Mouse (Mus musculus): ENCODE measurements around the gene Xpo6. TPM values are rescaled to one million over a fixed set of nuclear protein-coding genes. Genes with fewer than 3 reads are reported as not detected.

The Xpo6 gene
- total RNA-seq (2014; rRNA removed) (15.0 and 25.9 TPM in 2 replicates), polyA plus RNA-seq (2012; rRNA removed) (65.5 and 79.2 TPM in 2 replicates)

GRCm38 (mm10) chr7:126200178-126200996 is at the start of gene Xpo6:
TSS of gene Xpo6 (minus strand) at chr7:126200501.
- H3K27me3 ChIP-seq (ENCODE audit: control insufficient read depth, insufficient read depth, low read length), result no peaks in the 10 kb centered on the region
- peak within 1 kb of the TSS; percentile 75 for H3K27ac ChIP-seq (replicated peaks; ENCODE audit: insufficient read depth, low read depth, low read length)
- no peak for TF ChIP-seq CTCF (IDR thresholded peaks at IDR 0.05; ENCODE audit: low read depth, low read length)
- peak; percentile 68; the same call in 1 of the 2 replicates for TF ChIP-seq POLR2A (IDR thresholded peaks at IDR 0.05; ENCODE audit: extremely low read depth, insufficient read depth, low read length)
- H3K4me3 ChIP-seq (ENCODE audit: insufficient read depth, low read depth, low read length), result peak within 1 kb of the TSS; percentile 90
- no peaks in the 10 kb centered on the region for H3K36me3 ChIP-seq (ENCODE audit: control insufficient read depth, insufficient read depth, low read length)
- WGBS, result under 1% methylated on average over 57 of the region's 57 CpGs
- H3K9ac ChIP-seq (ENCODE audit: low read depth, low read length), result peak within 1 kb of the TSS; percentile 97
- H3K79me2 ChIP-seq (ENCODE audit: control insufficient read depth, insufficient read depth, low read length), result peaks cover 18% of the 10 kb centered on the region
- H3K4me1 ChIP-seq (ENCODE audit: control insufficient read depth, insufficient read depth, low read length), result peaks cover 5% of the 10 kb centered on the region
- peak; percentile 76 for DNase-seq (ENCODE audit: extremely low read depth, low read depth, low spot score)

DNA sequence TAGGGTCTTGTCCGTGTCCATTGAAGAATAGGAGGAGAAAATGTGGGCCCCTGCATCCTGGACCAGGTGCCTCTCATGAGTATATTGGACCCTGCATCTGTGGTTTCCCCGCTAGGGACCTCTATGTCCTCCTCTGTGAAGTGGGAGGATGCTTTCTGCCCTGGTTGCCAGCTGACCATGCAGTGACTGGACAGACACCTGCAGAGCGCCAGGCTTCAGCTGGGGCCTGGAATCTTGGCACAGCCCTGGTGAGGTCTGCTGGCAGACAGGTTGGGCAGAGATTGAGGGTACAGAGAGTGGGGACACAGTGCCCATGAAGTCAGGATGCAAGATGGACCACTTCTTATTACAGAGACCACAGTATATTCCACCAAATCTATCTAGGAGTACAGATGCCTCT is 49.7 kb upstream of the Xpo6 start:
- WGBS, result 92% methylated on average over 3 of the region's 3 CpGs
- H3K9ac ChIP-seq (ENCODE audit: low read depth, low read length), result no peak overlapping the region

DNA sequence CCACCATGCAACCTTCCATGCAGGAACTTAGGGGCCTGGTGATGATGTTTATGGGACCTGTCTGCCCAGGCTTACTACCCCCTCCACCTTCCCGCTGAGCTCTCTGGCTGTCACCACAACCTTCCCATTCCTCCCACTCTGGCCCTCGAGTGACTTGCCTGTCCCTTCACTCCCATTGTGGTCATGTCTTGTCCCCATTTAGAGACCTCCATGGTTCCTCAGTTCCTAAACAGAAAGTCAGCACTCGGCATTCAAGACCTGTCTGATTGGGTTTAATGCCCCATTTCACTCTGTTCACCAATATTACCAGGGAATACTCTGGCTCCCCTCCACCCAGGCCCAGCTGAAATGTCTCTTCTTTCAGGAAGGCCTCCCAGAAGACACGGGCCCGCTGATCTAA is 48.8 kb upstream of the Xpo6 start:
- no peaks in the 10 kb centered on the region for H3K4me1 ChIP-seq (ENCODE audit: control insufficient read depth, insufficient read depth, low read length)
- peaks cover 4% of the 10 kb centered on the region for H3K27me3 ChIP-seq (ENCODE audit: control insufficient read depth, insufficient read depth, low read length)
- no peaks in the 10 kb centered on the region for H3K36me3 ChIP-seq (ENCODE audit: control insufficient read depth, insufficient read depth, low read length)
- H3K4me3 ChIP-seq (ENCODE audit: insufficient read depth, low read depth, low read length), result no peak overlapping the region
- no peak for DNase-seq (ENCODE audit: extremely low read depth, low read depth, low spot score)
- no peak overlapping the region for H3K9ac ChIP-seq (ENCODE audit: low read depth, low read length)
- WGBS, result 84% methylated on average over 5 of the region's 5 CpGs
- TF ChIP-seq POLR2A (IDR thresholded peaks at IDR 0.05; ENCODE audit: extremely low read depth, insufficient read depth, low read length), result no peak
- no peak for TF ChIP-seq CTCF (IDR thresholded peaks at IDR 0.05; ENCODE audit: low read depth, low read length)
- H3K79me2 ChIP-seq (ENCODE audit: control insufficient read depth, insufficient read depth, low read length), result no peaks in the 10 kb centered on the region
- no peak overlapping the region for H3K27ac ChIP-seq (replicated peaks; ENCODE audit: insufficient read depth, low read depth, low read length)

More for the DNA sequence above, 49.7 kb upstream of the Xpo6 start:
- no peak overlapping the region for H3K4me3 ChIP-seq (ENCODE audit: insufficient read depth, low read depth, low read length)
- peaks cover 4% of the 10 kb centered on the region for H3K27me3 ChIP-seq (ENCODE audit: control insufficient read depth, insufficient read depth, low read length)
- H3K4me1 ChIP-seq (ENCODE audit: control insufficient read depth, insufficient read depth, low read length), result no peaks in the 10 kb centered on the region
- no peak for DNase-seq (ENCODE audit: extremely low read depth, low read depth, low spot score)
- TF ChIP-seq POLR2A (IDR thresholded peaks at IDR 0.05; ENCODE audit: extremely low read depth, insufficient read depth, low read length) (no peak), CTCF (IDR thresholded peaks at IDR 0.05; ENCODE audit: low read depth, low read length) (no peak)
- no peaks in the 10 kb centered on the region for H3K79me2 ChIP-seq (ENCODE audit: control insufficient read depth, insufficient read depth, low read length)
- H3K36me3 ChIP-seq (ENCODE audit: control insufficient read depth, insufficient read depth, low read length), result no peaks in the 10 kb centered on the region
- H3K27ac ChIP-seq (replicated peaks; ENCODE audit: insufficient read depth, low read depth, low read length), result no peak overlapping the region

- 59% methylated on average over 17 of the region's 17 CpGs for WGBS
- H3K9ac ChIP-seq (ENCODE audit: low read depth, low read length), result no peak overlapping the region
These were observed 48.4 kb upstream of the Xpo6 start for GRCm38 (mm10) chr7:126248641-126249141.

DNA sequence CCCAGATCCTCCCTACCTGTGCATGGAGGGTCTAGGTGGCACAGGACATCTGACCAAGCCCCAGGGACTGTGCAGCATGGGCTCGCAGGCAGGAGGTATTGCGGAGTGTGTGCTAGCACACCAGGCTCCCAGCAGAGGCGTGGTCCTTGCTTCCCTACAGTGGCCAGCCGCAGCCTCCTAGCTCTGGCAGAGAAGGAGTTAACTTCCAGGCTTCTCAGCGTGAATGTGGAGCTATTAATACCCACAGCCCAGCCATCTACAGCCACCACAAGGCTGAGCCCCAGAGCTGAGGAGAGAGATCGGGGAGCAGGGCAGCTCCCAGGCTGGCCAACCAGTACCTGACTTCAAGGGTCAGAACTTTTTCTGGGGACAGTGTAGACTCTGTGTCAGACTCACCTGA is 47.8 kb upstream of the Xpo6 start:
- H3K4me3 ChIP-seq (ENCODE audit: insufficient read depth, low read depth, low read length), result no peak overlapping the region
- H3K4me1 ChIP-seq (ENCODE audit: control insufficient read depth, insufficient read depth, low read length), result no peaks in the 10 kb centered on the region
- 37% methylated on average over 6 of the region's 6 CpGs for WGBS
- no peak overlapping the region for H3K9ac ChIP-seq (ENCODE audit: low read depth, low read length)
- no peaks in the 10 kb centered on the region for H3K36me3 ChIP-seq (ENCODE audit: control insufficient read depth, insufficient read depth, low read length)
- H3K27me3 ChIP-seq (ENCODE audit: control insufficient read depth, insufficient read depth, low read length), result peaks cover 4% of the 10 kb centered on the region
- no peaks in the 10 kb centered on the region for H3K79me2 ChIP-seq (ENCODE audit: control insufficient read depth, insufficient read depth, low read length)
- TF ChIP-seq POLR2A (IDR thresholded peaks at IDR 0.05; ENCODE audit: extremely low read depth, insufficient read depth, low read length), result no peak
- no peak for TF ChIP-seq CTCF (IDR thresholded peaks at IDR 0.05; ENCODE audit: low read depth, low read length)
- no peak overlapping the region for H3K27ac ChIP-seq (replicated peaks; ENCODE audit: insufficient read depth, low read depth, low read length)
- no peak for DNase-seq (ENCODE audit: extremely low read depth, low read depth, low spot score)

More at GRCm38 (mm10) chr7:126248641-126249141, 48.4 kb upstream of the Xpo6 start:
- no peak for DNase-seq (ENCODE audit: extremely low read depth, low read depth, low spot score)
- peaks cover 4% of the 10 kb centered on the region for H3K27me3 ChIP-seq (ENCODE audit: control insufficient read depth, insufficient read depth, low read length)
- H3K4me1 ChIP-seq (ENCODE audit: control insufficient read depth, insufficient read depth, low read length), result no peaks in the 10 kb centered on the region
- no peak for TF ChIP-seq POLR2A (IDR thresholded peaks at IDR 0.05; ENCODE audit: extremely low read depth, insufficient read depth, low read length)
- TF ChIP-seq CTCF (IDR thresholded peaks at IDR 0.05; ENCODE audit: low read depth, low read length), result no peak
- H3K27ac ChIP-seq (replicated peaks; ENCODE audit: insufficient read depth, low read depth, low read length), result no peak overlapping the region
- no peaks in the 10 kb centered on the region for H3K79me2 ChIP-seq (ENCODE audit: control insufficient read depth, insufficient read depth, low read length)
- H3K4me3 ChIP-seq (ENCODE audit: insufficient read depth, low read depth, low read length), result no peak overlapping the region
- H3K36me3 ChIP-seq (ENCODE audit: control insufficient read depth, insufficient read depth, low read length), result no peaks in the 10 kb centered on the region
